Mouse (Mus musculus) hindbrain, embryonic 11.5 days (tissue): ENCODE results near the gene Pnkd. TPM values are rescaled to one million over a fixed set of nuclear protein-coding genes. Genes with fewer than 3 reads are reported as not detected.
"Not testable (repeated sequence)": the region's sequence is repeated elsewhere in the genome, so short reads cannot be mapped to it uniquely, and the experiment has no call there.

ENCODE experiments used
- ATAC-seq: fragments of 200-750 bp; cut with Nextera tagmentation; 2 replicates; pipeline ENCODE4 v1.8.0; 2017; ENCODE audit warnings: mild to moderate bottlenecking, moderate TSS enrichment, moderate library complexity; ENCODE audit not compliant: low FRiP score
- DNase-seq: peaks from one replicate; pipeline ENCODE4 v3.0.0-alpha.2; 2015; ENCODE audit warnings: low spot score
- H3K27ac ChIP-seq: fragments of 300-500 bp; sonication (generic); 2 replicates; pipeline ENCODE4 v1.5.1; 2014; ENCODE audit warnings: mild to moderate bottlenecking, low read depth, low read length
- H3K27me3 ChIP-seq: fragments of 300-500 bp; sonication (generic); 2 replicates; pipeline ENCODE4 v1.6.1; 2014; ENCODE audit warnings: mild to moderate bottlenecking, low read length, moderate library complexity, mixed read lengths; ENCODE audit not compliant: control insufficient read depth, insufficient read depth
- H3K36me3 ChIP-seq: fragments of 300-500 bp; sonication (generic); 2 replicates; pipeline ENCODE4 v1.6.1; 2014; ENCODE audit warnings: mild to moderate bottlenecking, low read length, moderate library complexity, mixed read lengths; ENCODE audit not compliant: control insufficient read depth, insufficient read depth
- H3K4me1 ChIP-seq: fragments of 300-500 bp; sonication (generic); replicated peaks from 2 replicates; pipeline ENCODE4 v1.6.1; 2014; ENCODE audit warnings: low read length, mixed read lengths; ENCODE audit not compliant: control insufficient read depth, insufficient read depth
- H3K4me2 ChIP-seq: fragments of 300-500 bp; sonication (generic); replicated peaks from 2 replicates; pipeline ENCODE4 v1.6.1; 2014; ENCODE audit warnings: mild to moderate bottlenecking, low read depth, low read length
- H3K4me3 ChIP-seq: fragments of 300-500 bp; sonication (generic); 2 replicates; pipeline ENCODE4 v1.5.1; 2014; ENCODE audit warnings: low read depth, low read length
- H3K9ac ChIP-seq: fragments of 300-500 bp; sonication (generic); 2 replicates; pipeline ENCODE4 v1.6.1; 2014; ENCODE audit warnings: low read depth, low read length
- H3K9me3 ChIP-seq: fragments of 300-500 bp; sonication (generic); 2 replicates; pipeline ENCODE4 v1.6.1; 2016; ENCODE audit warnings: low read length; ENCODE audit not compliant: control insufficient read depth
- WGBS: fragments of 180-500 bp; shearing (Covaris S2); extraction: QIAGEN DNeasy Blood & Tissue Kit; methylation state at CpG from one replicate; pipeline ENCODE4 v1.1.7; 2014; 5-methylcytosine and 5-hydroxymethylcytosine counted together
- polyA plus RNA-seq: library from polyadenylated mRNA; unstranded; fragments of >200 nt; fragmentation: Nextera tagmentation; extraction: Ambion mirVana; gene quantifications from 2 replicates; pipeline ENCODE4 v1.2.1, GENCODE M21; 2014

The Pnkd gene
- polyA plus RNA-seq, 1 experiment from 2014 or later: 85.4 TPM

DNA sequence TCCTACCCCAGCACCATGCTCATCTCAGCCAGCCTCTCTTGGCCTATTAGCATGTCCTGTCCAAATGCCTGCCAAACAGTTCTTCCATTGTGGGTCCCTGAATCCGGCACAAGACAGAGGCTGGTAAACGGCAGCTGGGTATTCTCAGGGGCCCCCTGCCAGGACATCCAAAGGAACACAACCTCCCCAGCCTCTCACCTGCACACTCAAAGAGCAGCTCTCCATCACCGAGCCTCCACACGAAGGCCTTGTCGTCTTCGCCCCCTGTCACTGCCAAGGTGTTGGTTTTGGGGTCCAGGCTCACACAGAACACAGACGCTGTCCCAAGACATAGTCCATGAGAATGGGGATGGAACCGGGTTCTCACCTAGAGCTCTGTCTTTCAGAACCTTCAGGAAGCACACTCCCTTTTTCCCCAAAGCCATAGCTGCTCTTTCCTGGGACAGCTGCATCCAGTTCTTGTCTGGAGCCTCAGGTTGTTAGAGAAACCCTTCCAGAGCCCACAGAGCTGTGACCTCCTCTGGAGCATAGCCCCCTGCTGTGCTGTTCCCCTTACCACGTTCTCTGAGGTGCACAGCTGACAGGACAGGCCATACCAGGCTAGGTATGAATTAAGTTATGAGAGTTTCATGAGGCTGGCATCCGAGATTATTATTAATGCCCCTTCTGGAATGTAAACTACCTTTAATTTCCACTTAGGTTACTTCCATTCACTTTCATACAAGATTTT is 1.7 kb upstream of the Pnkd start:
- Histone ChIP-seq H3K9ac (no peak overlapping the region), H3K27ac (no peak overlapping the region), H3K4me2 (no peak overlapping the region), H3K36me3 (no peaks in the 10 kb centered on the region), H3K4me3 (no peak overlapping the region), H3K27me3 (no peaks in the 10 kb centered on the region), H3K9me3 (no peaks in the 10 kb centered on the region), H3K4me1 (0 out of 2 replicates have a peak, but pooled peaks cover 8% of the 10 kb centered on the region)
- ATAC-seq (no peak), DNase-seq (no peak)
- 91% methylated on average over 10 of the region's 10 CpGs for WGBS

- WGBS: 16% methylated on average over 15 of the region's 15 CpGs
- Histone ChIP-seq H3K4me1 (0 out of 2 replicates have a peak, but pooled peaks cover 8% of the 10 kb centered on the region), H3K9me3 (no peaks in the 10 kb centered on the region), H3K9ac (peak overlapping the region; percentile 75), H3K4me3 (peak overlapping the region; percentile 80), H3K4me2 (peak overlapping the region; percentile 56), H3K36me3 (no peaks in the 10 kb centered on the region), H3K27ac (peak overlapping the region; percentile 33; the same call in 1 of the 2 replicates), H3K27me3 (no peaks in the 10 kb centered on the region)
- ATAC-seq (peak; percentile 53), DNase-seq (peak; percentile 56)
Measured at GRCm38 (mm10) chr1:74283686-74284463, 855 bp upstream of the Pnkd start.

DNA sequence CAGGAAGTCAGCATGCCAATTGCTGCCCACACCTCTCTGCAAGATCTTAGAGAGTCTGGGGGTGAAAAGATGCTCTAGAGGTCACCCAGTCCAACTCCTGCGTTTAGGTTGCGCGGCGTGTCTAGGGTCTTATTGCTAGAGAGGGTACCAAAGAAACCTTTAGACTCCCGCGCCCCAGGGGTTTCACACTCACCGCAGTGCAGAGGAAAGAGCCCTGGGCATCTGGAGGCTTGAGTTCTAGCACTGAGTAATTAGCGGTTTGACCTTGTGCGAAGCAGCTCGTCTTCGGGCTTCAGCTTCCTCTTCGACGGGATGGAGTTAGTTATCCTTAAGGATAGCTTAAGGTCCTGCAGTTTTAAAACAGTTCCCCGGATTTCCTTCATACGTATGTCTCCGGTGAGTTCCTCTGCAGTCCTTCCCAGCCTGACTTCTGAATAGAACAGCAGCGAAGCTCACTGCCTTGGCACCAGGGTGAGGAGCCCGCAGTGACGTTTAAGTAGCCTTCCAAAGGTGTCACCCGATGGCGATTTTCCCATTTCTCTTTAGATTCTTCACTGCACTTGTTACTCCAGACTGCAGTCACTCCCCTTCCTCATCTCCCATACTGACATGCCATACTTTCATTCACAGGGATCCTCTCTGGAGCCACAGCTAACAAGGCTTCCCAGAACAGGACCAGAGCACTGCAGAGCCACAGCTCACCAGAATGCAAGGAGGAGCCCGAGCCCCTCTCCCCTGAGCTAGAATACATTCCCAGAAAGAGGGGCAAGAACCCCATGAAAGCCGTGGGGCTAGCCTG is 681 bp downstream of the Pnkd start:
- H3K27me3 ChIP-seq: no peaks in the 10 kb centered on the region
- no peaks in the 10 kb centered on the region for H3K9me3 ChIP-seq
- H3K36me3 ChIP-seq: no peaks in the 10 kb centered on the region
- H3K4me3 ChIP-seq: peak overlapping the region; percentile 68
- peak overlapping the region; percentile 71 for H3K4me2 ChIP-seq
- ATAC-seq (no peak), DNase-seq (no peak)
- H3K27ac ChIP-seq: no peak overlapping the region
- H3K4me1 ChIP-seq: 0 out of 2 replicates have a peak, but pooled peaks cover 8% of the 10 kb centered on the region
- WGBS: 4% methylated on average over 23 of the region's 23 CpGs
- peak overlapping the region; percentile 71 for H3K9ac ChIP-seq

GRCm38 (mm10) chr1:74286869-74287607 is 2.3 kb downstream of the Pnkd start:
- DNase-seq, H3K4me2 ChIP-seq, H3K4me3 ChIP-seq, H3K27me3 ChIP-seq, H3K36me3 ChIP-seq, H3K27ac ChIP-seq, H3K9me3 ChIP-seq, H3K9ac ChIP-seq, ATAC-seq, H3K4me1 ChIP-seq: not testable (repeated sequence)
- 63% methylated on average over 15 of the region's 17 CpGs for WGBS

DNA sequence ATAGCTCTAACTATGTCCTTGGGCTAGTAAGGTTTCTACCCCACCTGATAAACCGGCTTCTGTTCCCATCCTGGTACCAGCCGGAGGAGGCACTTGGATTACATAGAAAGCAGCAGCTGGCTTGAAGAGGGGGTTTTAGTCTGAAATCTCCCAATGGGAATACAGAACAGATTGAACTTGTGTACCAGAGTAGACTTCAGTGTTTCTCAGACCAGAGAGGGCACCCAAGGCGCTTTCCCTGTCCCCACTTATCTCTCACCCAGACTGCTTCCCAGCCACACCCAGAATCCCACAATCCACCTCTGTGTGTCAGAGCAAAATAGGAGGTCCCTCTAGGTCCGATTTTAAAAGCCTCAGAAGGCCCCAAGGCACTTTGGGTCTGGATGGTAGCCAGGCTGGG is 3.6 kb downstream of the Pnkd start:
- 83% methylated on average over 4 of the region's 4 CpGs for WGBS
- H3K4me1 ChIP-seq: 0 out of 2 replicates have a peak, but pooled peaks cover 3% of the 10 kb centered on the region
- H3K27me3 ChIP-seq: no peaks in the 10 kb centered on the region
- DNase-seq: no peak
- no peak overlapping the region for H3K9ac ChIP-seq
- no peak overlapping the region for H3K4me3 ChIP-seq
- no peak overlapping the region for H3K4me2 ChIP-seq
- no peak overlapping the region for H3K27ac ChIP-seq
- ATAC-seq: no peak
- no peaks in the 10 kb centered on the region for H3K9me3 ChIP-seq
- H3K36me3 ChIP-seq: no peaks in the 10 kb centered on the region

DNA sequence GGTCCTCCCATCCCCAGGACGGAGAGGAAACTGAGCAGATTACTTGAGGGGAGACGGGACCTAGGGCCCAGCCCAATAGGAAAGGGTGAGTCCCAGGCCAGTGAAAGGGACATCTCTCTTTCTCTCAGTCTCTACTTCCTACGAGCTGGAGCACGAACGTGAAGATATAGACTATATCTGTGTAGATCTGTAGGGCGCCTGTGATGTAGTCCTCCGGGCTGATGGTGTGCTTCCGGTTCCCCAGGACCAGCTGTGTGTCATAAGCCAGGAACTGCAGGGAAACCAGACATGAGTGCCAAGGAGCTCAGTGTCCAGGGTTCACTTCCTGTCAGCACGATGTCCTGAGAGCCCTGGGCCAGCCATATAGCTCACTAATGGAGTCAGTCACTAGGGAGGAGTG is 4.5 kb downstream of the Pnkd start:
- H3K27ac ChIP-seq: no peak overlapping the region
- H3K27me3 ChIP-seq: no peaks in the 10 kb centered on the region
- no peak overlapping the region for H3K4me3 ChIP-seq
- 94% methylated on average over 9 of the region's 9 CpGs for WGBS
- no peak overlapping the region for H3K9ac ChIP-seq
- H3K4me2 ChIP-seq: no peak overlapping the region
- H3K4me1 ChIP-seq: 0 out of 2 replicates have a peak, but pooled peaks cover 3% of the 10 kb centered on the region
- no peaks in the 10 kb centered on the region for H3K36me3 ChIP-seq
- ATAC-seq (no peak), DNase-seq (no peak)
- no peaks in the 10 kb centered on the region for H3K9me3 ChIP-seq

GRCm38 (mm10) chr1:74289740-74290139 is 5.0 kb downstream of the Pnkd start:
- no peaks in the 10 kb centered on the region for H3K9me3 ChIP-seq
- no peaks in the 10 kb centered on the region for H3K36me3 ChIP-seq
- DNase-seq (no peak), ATAC-seq (no peak)
- H3K4me1 ChIP-seq: 0 out of 2 replicates have a peak, but pooled peaks cover 3% of the 10 kb centered on the region
- H3K4me3 ChIP-seq: no peak overlapping the region
- WGBS: 88% methylated on average over 2 of the region's 2 CpGs
- H3K9ac ChIP-seq: no peak overlapping the region
- H3K27ac ChIP-seq: no peak overlapping the region
- no peak overlapping the region for H3K4me2 ChIP-seq
- H3K27me3 ChIP-seq: no peaks in the 10 kb centered on the region

DNA sequence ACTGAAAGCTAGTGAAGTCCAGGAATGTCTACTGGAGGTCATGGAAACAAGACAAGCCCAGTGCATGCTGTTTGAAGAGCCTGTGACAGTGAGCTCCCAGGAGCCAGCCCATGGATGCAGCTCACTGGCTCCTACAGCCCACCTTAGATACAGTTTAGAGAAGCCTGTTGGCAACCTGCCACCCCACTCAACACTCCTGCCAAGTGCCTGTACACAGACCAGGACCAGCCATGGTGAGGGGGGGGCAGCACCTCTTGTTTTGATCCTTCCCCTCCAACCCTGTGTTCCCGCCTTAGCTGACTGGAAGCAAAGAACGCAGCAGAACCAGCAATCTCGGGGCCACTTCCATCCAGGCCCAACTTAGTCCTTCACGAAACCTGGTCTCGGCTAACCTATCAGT is 5.4 kb downstream of the Pnkd start:
- Histone ChIP-seq H3K9me3 (no peaks in the 10 kb centered on the region), H3K9ac (no peak overlapping the region), H3K4me1 (0 out of 2 replicates have a peak, but pooled peaks cover 3% of the 10 kb centered on the region), H3K4me3 (no peak overlapping the region), H3K4me2 (no peak overlapping the region), H3K36me3 (no peaks in the 10 kb centered on the region), H3K27me3 (no peaks in the 10 kb centered on the region), H3K27ac (no peak overlapping the region)
- no peak for ATAC-seq
- WGBS: 94% methylated on average over 5 of the region's 5 CpGs
- no peak for DNase-seq
